Mouse (Mus musculus): ENCODE measurements around the gene Tnfrsf1b.

- no peak for TF ChIP-seq CTCF (IDR thresholded peaks at IDR 0.05; ENCODE audit: control insufficient read depth, insufficient read depth, low read length)
- TF ChIP-seq POLR2A (IDR thresholded peaks at IDR 0.05; ENCODE audit: borderline replicate concordance, control insufficient read depth, low read depth, low read length) = no peak
Measured at GRCm38 (mm10) chr4:145193991-145194511, 52.6 kb downstream of the Tnfrsf1b start.
